Mouse (Mus musculus): ENCODE measurements around the gene Sar1a. TPM values are rescaled to one million over a fixed set of nuclear protein-coding genes. Genes with fewer than 3 reads are reported as not detected.

Gene Sar1a
- polyA plus RNA-seq, 1 experiment from 2014 or later, result 146 TPM

DNA sequence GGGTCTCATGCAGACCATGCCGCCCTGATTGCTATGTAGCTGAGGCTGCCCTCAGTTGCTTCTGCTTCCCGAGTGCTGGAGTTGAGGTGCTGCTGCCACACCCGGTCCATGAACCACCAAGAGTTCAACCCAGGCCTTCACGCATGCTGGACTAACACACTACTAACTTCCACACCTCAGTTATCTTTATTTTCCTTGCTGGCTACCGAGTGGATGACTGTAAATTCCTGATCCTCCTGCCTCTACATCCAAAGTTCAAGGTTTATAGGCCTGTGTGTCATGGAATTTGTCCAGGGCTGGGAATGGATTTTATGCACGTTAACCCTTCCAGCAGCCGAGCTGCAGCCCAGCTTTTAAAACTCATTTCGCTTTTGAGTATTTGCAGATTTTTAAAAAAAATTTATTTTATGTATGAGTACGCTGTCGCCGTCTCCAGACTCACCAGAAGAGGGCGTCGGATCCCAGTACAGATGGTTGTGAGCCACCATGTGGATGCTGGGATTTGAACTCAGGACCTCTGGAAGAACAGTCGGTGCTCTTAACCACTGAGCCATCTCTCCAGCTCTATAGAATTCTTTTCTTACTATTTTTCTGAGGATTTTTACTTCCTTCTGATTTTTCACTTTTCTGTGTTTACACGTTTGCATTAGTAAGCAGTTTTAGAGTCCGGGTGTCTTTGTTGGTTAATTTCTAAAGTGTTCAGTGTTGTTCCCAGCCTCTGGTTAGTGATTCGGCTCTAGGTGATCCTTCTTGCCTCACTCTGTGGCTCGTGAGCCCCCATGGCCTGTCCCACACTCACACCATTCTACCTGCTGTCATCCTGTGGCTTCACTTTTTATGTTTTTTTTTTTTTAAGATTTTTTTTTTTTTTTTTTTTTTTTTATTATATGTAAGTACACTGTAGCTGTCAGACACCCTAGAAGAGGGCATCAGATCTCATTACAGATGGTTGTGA is 22.9 kb upstream of the Sar1a start:
- H3K27me3 ChIP-seq (ENCODE audit: control insufficient read depth, insufficient read depth, low read length), result no peaks in the 10 kb centered on the region
- no peak overlapping the region for H3K4me2 ChIP-seq (replicated peaks; ENCODE audit: low read depth)
- peak; percentile 48 for ATAC-seq (ENCODE audit: low FRiP score, low TSS enrichment)
- no peak overlapping the region for H3K4me3 ChIP-seq (ENCODE audit: low read depth, low read length)
- TF ChIP-seq EP300 (optimal IDR thresholded peaks at IDR 0.05), result no peak
- peak; percentile 30 for TF ChIP-seq CTCF (IDR thresholded peaks at IDR 0.05; ENCODE audit: low read depth)
- DNase-seq (ENCODE audit: low spot score), result peak; percentile 19
- H3K27ac ChIP-seq (replicated peaks), result no peak overlapping the region
- WGBS, result 84% methylated on average over 18 of the region's 18 CpGs
- H3K36me3 ChIP-seq (ENCODE audit: control insufficient read depth, insufficient read depth, low read length), result peaks cover 3% of the 10 kb centered on the region; the same call in 1 of the 2 replicates
- H3K9me3 ChIP-seq (ENCODE audit: control insufficient read depth, low read length), result no peaks in the 10 kb centered on the region
- no peaks in the 10 kb centered on the region for H3K4me1 ChIP-seq (replicated peaks; ENCODE audit: control insufficient read depth, insufficient read depth)
- H3K9ac ChIP-seq (ENCODE audit: low read length), result no peak overlapping the region

GRCm38 (mm10) chr10:61657985-61658384 is 22.1 kb upstream of the Sar1a start:
- 22% methylated on average over 4 of the region's 4 CpGs for WGBS
- TF ChIP-seq CTCF (IDR thresholded peaks at IDR 0.05; ENCODE audit: low read depth), result peak; percentile 87
- no peak for TF ChIP-seq EP300 (optimal IDR thresholded peaks at IDR 0.05)
- ATAC-seq (ENCODE audit: low FRiP score, low TSS enrichment), result no peak

DNA sequence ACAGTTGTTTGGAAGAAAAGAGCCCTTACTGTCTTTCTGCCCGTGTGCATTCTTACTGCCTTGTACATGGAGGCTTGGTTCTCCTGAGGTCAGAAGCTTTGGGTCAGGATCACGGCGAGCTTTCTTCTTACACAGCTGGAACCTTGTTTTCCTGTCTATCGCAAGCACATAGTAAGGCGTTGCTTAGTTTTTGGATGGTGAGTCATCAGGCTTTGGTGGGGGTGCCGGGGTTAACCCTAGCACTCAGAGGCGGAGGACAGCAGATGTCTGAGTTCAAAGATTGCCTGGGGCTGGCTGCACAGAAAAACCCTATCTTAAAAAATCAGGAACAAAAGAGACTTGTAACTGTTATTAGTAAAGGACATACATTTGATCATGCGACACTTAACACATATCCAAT is 18.2 kb upstream of the Sar1a start:
- H3K9me3 ChIP-seq (ENCODE audit: control insufficient read depth, low read length), result no peaks in the 10 kb centered on the region
- H3K4me1 ChIP-seq (replicated peaks; ENCODE audit: control insufficient read depth, insufficient read depth), result no peaks in the 10 kb centered on the region
- no peak for TF ChIP-seq EP300 (optimal IDR thresholded peaks at IDR 0.05)
- TF ChIP-seq CTCF (IDR thresholded peaks at IDR 0.05; ENCODE audit: low read depth), result no peak
- no peak for DNase-seq (ENCODE audit: low spot score)
- H3K36me3 ChIP-seq (ENCODE audit: control insufficient read depth, insufficient read depth, low read length), result peaks cover 5% of the 10 kb centered on the region; the same call in 1 of the 2 replicates
- ATAC-seq (ENCODE audit: low FRiP score, low TSS enrichment), result no peak
- no peak overlapping the region for H3K4me2 ChIP-seq (replicated peaks; ENCODE audit: low read depth)
- no peak overlapping the region for H3K9ac ChIP-seq (ENCODE audit: low read length)
- H3K27ac ChIP-seq (replicated peaks), result no peak overlapping the region
- H3K27me3 ChIP-seq (ENCODE audit: control insufficient read depth, insufficient read depth, low read length), result no peaks in the 10 kb centered on the region
- H3K4me3 ChIP-seq (ENCODE audit: low read depth, low read length), result no peak overlapping the region
- 57% methylated on average over 8 of the region's 8 CpGs for WGBS

More at GRCm38 (mm10) chr10:61657985-61658384, 22.1 kb upstream of the Sar1a start:
- Histone ChIP-seq H3K27me3 (ENCODE audit: control insufficient read depth, insufficient read depth, low read length) (no peaks in the 10 kb centered on the region), H3K9me3 (ENCODE audit: control insufficient read depth, low read length) (no peaks in the 10 kb centered on the region), H3K4me2 (replicated peaks; ENCODE audit: low read depth) (no peak overlapping the region), H3K4me1 (replicated peaks; ENCODE audit: control insufficient read depth, insufficient read depth) (no peaks in the 10 kb centered on the region), H3K9ac (ENCODE audit: low read length) (no peak overlapping the region), H3K36me3 (ENCODE audit: control insufficient read depth, insufficient read depth, low read length) (peaks cover 3% of the 10 kb centered on the region; the same call in 1 of the 2 replicates), H3K4me3 (ENCODE audit: low read depth, low read length) (no peak overlapping the region), H3K27ac (replicated peaks) (no peak overlapping the region)
- peak; percentile 23 for DNase-seq (ENCODE audit: low spot score)

DNA sequence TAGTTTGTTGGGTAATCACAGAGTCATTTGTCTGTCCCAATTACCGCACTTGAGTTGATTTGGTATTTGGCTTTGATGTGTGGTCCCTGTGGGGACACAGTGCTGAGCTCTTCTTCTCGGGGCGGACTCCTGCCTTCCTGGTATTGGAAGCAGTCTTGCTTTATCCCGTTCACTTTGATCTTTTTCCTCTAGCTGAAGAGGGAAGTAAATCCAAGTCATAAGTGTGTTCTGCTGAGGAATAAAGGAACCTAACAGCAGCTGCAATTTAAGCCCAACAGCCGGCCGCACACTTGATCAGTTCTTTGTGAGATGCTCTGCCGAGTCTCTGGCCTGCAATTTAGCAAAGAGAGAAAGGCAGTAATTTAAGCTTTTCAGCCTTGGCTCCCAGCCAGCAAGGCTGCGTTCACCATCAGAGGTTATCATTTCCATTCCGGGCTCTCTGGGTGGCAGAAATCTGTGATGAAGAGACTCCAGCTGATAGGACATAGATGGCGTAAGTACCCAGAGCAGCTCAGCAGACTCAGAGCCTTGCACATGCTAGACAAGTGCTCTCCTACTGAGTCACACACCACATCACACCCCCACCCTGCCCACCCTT is 17.6 kb upstream of the Sar1a start:
- Histone ChIP-seq H3K9ac (ENCODE audit: low read length) (no peak overlapping the region), H3K4me3 (ENCODE audit: low read depth, low read length) (no peak overlapping the region), H3K4me2 (replicated peaks; ENCODE audit: low read depth) (no peak overlapping the region), H3K36me3 (ENCODE audit: control insufficient read depth, insufficient read depth, low read length) (peaks cover 5% of the 10 kb centered on the region; the same call in 1 of the 2 replicates), H3K9me3 (ENCODE audit: control insufficient read depth, low read length) (no peaks in the 10 kb centered on the region), H3K4me1 (replicated peaks; ENCODE audit: control insufficient read depth, insufficient read depth) (no peaks in the 10 kb centered on the region), H3K27ac (replicated peaks) (no peak overlapping the region), H3K27me3 (ENCODE audit: control insufficient read depth, insufficient read depth, low read length) (no peaks in the 10 kb centered on the region)
- WGBS, result 71% methylated on average over 10 of the region's 10 CpGs
- ATAC-seq (ENCODE audit: low FRiP score, low TSS enrichment) (no peak), DNase-seq (ENCODE audit: low spot score) (no peak)
- TF ChIP-seq EP300 (optimal IDR thresholded peaks at IDR 0.05) (no peak), CTCF (IDR thresholded peaks at IDR 0.05; ENCODE audit: low read depth) (no peak)

- Histone ChIP-seq H3K4me1 (replicated peaks; ENCODE audit: control insufficient read depth, insufficient read depth) (no peaks in the 10 kb centered on the region), H3K27ac (replicated peaks) (no peak overlapping the region), H3K4me2 (replicated peaks; ENCODE audit: low read depth) (no peak overlapping the region), H3K36me3 (ENCODE audit: control insufficient read depth, insufficient read depth, low read length) (peaks cover 5% of the 10 kb centered on the region; the same call in 1 of the 2 replicates), H3K9me3 (ENCODE audit: control insufficient read depth, low read length) (no peaks in the 10 kb centered on the region), H3K27me3 (ENCODE audit: control insufficient read depth, insufficient read depth, low read length) (no peaks in the 10 kb centered on the region), H3K4me3 (ENCODE audit: low read depth, low read length) (no peak overlapping the region), H3K9ac (ENCODE audit: low read length) (no peak overlapping the region)
- ATAC-seq (ENCODE audit: low FRiP score, low TSS enrichment), result no peak
- 94% methylated on average over 10 of the region's 10 CpGs for WGBS
- no peak for DNase-seq (ENCODE audit: low spot score)
- TF ChIP-seq EP300 (optimal IDR thresholded peaks at IDR 0.05), result no peak
- TF ChIP-seq CTCF (IDR thresholded peaks at IDR 0.05; ENCODE audit: low read depth), result no peak
Measured at GRCm38 (mm10) chr10:61665111-61665510, 15.0 kb upstream of the Sar1a start.
